Mouse (Mus musculus) forebrain, embryonic 16.5 days (tissue): ENCODE data around the gene Ccnd2. TPM values are rescaled to one million over a fixed set of nuclear protein-coding genes. Genes with fewer than 3 reads are reported as not detected.

Experiments
- ATAC-seq: fragments of 200-750 bp; cut with Nextera tagmentation; 2 replicates; pipeline ENCODE4 v1.8.0; 2017; ENCODE audit warnings: mild to moderate bottlenecking, moderate library complexity
- H3K27ac ChIP-seq: fragments of 300-500 bp; sonication (generic); 2 replicates; pipeline ENCODE4 v1.5.1; 2014; ENCODE audit warnings: low read length, control low read depth
- H3K27me3 ChIP-seq: fragments of 300-500 bp; sonication (generic); replicated peaks from 2 replicates; pipeline ENCODE4 v1.6.1; 2014; ENCODE audit warnings: low read length; ENCODE audit not compliant: control insufficient read depth, insufficient read depth
- H3K36me3 ChIP-seq: fragments of 300-500 bp; sonication (generic); 2 replicates; pipeline ENCODE4 v1.6.1; 2014; ENCODE audit not compliant: control insufficient read depth, insufficient read depth
- H3K4me1 ChIP-seq: fragments of 300-500 bp; sonication (generic); replicated peaks from 2 replicates; pipeline ENCODE4 v1.6.1; 2014; ENCODE audit warnings: low read length; ENCODE audit not compliant: control insufficient read depth, insufficient read depth
- H3K4me2 ChIP-seq: fragments of 300-500 bp; sonication (generic); 2 replicates; pipeline ENCODE4 v1.6.1; 2014; ENCODE audit warnings: mild to moderate bottlenecking, low read length, control low read depth
- H3K4me3 ChIP-seq: fragments of 300-500 bp; sonication (generic); replicated peaks from 2 replicates; pipeline ENCODE4 v1.5.1; 2014; ENCODE audit warnings: mild to moderate bottlenecking, low read length, control low read depth
- H3K9ac ChIP-seq: fragments of 300-500 bp; sonication (generic); replicated peaks from 2 replicates; pipeline ENCODE4 v1.6.1; 2014; ENCODE audit warnings: low read depth, low read length, control low read depth
- H3K9me3 ChIP-seq: fragments of 300-500 bp; sonication (generic); 2 replicates; pipeline ENCODE4 v1.6.1; 2016; ENCODE audit warnings: low read length; ENCODE audit not compliant: control insufficient read depth
- WGBS: fragments of 180-500 bp; shearing (Covaris S2); extraction: QIAGEN DNeasy Blood & Tissue Kit; methylation state at CpG from one replicate; pipeline ENCODE4 v1.1.7; 2014; 5-methylcytosine and 5-hydroxymethylcytosine counted together
- polyA plus RNA-seq: library from polyadenylated mRNA; unstranded; fragments of >200 nt; fragmentation: Nextera tagmentation; extraction: Ambion mirVana; gene quantifications from 2 replicates; pipeline ENCODE4 v1.2.1, GENCODE M21; 2015

Ccnd2 gene
- polyA plus RNA-seq, 1 experiment from 2014 or later: 1,169 TPM

- no peak for ATAC-seq
- no peak overlapping the region for H3K4me2 ChIP-seq
- no peaks in the 10 kb centered on the region for H3K36me3 ChIP-seq
Measured at GRCm38 (mm10) chr6:127122221-127122806, 29.7 kb downstream of the Ccnd2 start.

GRCm38 (mm10) chr6:127114753-127115456, 37.1 kb downstream of the Ccnd2 start:
- 49% methylated on average over 23 of the region's 23 CpGs for WGBS
- Histone ChIP-seq H3K4me3 (no peak overlapping the region), H3K27ac (peak overlapping the region; percentile 25; the same call in 1 of the 2 replicates), H3K4me2 (no peak overlapping the region), H3K4me1 (peaks cover 4% of the 10 kb centered on the region; the same call in 1 of the 2 replicates), H3K9ac (peak overlapping the region; percentile 24; the same call in 1 of the 2 replicates), H3K36me3 (no peaks in the 10 kb centered on the region), H3K27me3 (no peaks in the 10 kb centered on the region), H3K9me3 (no peaks in the 10 kb centered on the region)
- peak; percentile 74 for ATAC-seq

More at GRCm38 (mm10) chr6:127122221-127122806, 29.7 kb downstream of the Ccnd2 start:
- H3K9ac ChIP-seq: no peak overlapping the region
- H3K9me3 ChIP-seq: no peaks in the 10 kb centered on the region
- WGBS: 84% methylated on average over 4 of the region's 4 CpGs
- H3K27ac ChIP-seq: no peak overlapping the region
- H3K4me1 ChIP-seq: no peaks in the 10 kb centered on the region
- no peaks in the 10 kb centered on the region for H3K27me3 ChIP-seq
- H3K4me3 ChIP-seq: no peak overlapping the region

DNA sequence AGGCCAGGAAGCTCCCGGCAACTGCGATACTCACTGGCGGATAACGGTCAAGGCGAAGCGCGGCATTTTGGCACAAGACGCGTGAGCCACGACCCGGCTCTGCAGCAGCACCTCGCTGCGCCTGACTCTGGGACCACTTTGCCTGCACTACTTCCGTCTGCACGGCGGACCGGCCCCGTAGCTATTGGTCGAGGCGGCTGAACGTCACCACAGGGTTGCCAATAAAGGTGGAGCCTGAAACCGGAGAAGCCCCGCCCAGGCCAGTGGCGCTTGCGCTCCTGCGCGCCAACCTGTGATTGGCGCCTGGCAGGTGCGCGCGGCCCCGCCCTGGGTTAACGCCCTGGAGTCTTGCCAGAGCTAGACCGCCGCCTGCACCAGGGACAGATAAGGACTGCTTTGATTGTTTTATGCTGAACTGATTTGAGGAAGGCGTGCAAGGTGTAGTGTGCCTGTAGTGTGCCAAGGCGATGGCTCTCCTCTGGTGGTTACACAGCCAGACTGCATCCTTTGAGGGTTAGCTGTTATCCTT, 42.5 kb downstream of the Ccnd2 start, which contains the start of gene Tigar:
Tigar (minus strand) TSS at position 156 of the 529 bp plus-strand sequence.
- peak within 1 kb of the TSS; percentile 72 for H3K4me2 ChIP-seq
- peak within 1 kb of the TSS; percentile 60 for H3K9ac ChIP-seq
- 0% methylated on average over 37 of the region's 37 CpGs for WGBS
- no peaks in the 10 kb centered on the region for H3K36me3 ChIP-seq
- H3K27me3 ChIP-seq: no peaks in the 10 kb centered on the region
- H3K27ac ChIP-seq: no peak within 1 kb of the TSS
- H3K9me3 ChIP-seq: no peaks in the 10 kb centered on the region
- peaks cover 15% of the 10 kb centered on the region for H3K4me1 ChIP-seq
- peak; percentile 100 for ATAC-seq
- peak within 1 kb of the TSS; percentile 61 for H3K4me3 ChIP-seq

DNA sequence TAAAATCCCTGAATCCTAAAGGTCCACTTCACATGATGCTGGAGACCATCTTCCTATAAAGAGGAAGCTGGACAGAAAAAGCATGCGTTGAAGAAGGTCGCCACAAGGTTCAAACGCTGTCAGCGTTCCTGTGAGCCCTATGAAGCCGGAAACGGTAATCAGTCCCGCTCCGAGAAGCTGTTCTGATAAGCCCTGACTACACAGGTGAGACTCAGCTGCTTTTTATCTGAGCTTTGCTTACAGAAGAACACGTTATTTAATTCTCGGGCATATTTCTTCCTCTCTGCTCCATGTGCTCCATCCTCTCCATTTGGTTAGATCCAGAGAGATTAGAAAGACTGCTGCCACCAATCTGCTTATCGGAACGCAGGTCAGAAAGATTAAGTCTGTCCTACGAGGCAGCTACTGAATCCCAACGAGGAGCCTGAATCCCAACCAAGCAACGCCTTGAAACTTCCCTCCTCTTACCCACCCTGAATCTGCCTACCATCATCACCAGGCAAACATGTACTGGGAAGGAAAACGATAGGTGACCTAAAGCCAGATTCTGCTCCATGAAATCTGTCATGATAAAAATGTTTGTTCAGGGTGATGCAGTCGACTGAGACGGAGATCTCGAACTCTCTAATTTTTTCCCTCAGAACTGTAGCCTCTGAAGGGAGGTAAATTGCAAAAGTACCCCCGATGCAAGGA, 43.5 kb downstream of the Ccnd2 start:
- Histone ChIP-seq H3K27me3 (no peaks in the 10 kb centered on the region), H3K4me3 (peak overlapping the region; percentile 61), H3K27ac (no peak overlapping the region), H3K4me2 (peak overlapping the region; percentile 72), H3K9ac (peak overlapping the region; percentile 60), H3K36me3 (peaks cover under 1% of the 10 kb centered on the region; the same call in 1 of the 2 replicates), H3K9me3 (peaks cover 3% of the 10 kb centered on the region; the same call in 1 of the 2 replicates), H3K4me1 (peaks cover 15% of the 10 kb centered on the region)
- 43% methylated on average over 20 of the region's 20 CpGs for WGBS
- ATAC-seq: no peak

DNA sequence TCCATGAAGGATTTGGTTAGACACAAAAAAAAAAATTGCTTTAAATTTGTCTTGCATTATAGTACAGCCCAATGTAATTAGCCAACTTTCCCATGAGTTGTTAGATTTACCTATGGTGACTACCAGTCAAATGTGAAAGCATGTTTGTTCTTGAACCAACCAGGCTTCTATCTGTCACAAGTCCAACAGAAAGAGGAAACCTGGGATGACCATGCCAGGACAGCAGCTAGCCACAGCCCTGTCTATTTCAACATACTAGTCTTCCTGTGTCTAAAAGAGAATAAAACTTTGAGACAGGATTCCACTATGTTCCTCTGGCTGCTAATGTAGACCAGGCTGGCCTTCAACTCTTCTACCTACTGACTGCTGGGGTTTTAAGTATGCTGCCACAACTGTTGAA, 44.6 kb downstream of the Ccnd2 start:
- Histone ChIP-seq H3K4me3 (no peak overlapping the region), H3K4me1 (peaks cover 15% of the 10 kb centered on the region), H3K9me3 (peaks cover 5% of the 10 kb centered on the region; the same call in 1 of the 2 replicates), H3K27ac (no peak overlapping the region), H3K4me2 (no peak overlapping the region), H3K27me3 (no peaks in the 10 kb centered on the region), H3K36me3 (peaks cover 2% of the 10 kb centered on the region; the same call in 1 of the 2 replicates), H3K9ac (no peak overlapping the region)
- ATAC-seq: no peak

DNA sequence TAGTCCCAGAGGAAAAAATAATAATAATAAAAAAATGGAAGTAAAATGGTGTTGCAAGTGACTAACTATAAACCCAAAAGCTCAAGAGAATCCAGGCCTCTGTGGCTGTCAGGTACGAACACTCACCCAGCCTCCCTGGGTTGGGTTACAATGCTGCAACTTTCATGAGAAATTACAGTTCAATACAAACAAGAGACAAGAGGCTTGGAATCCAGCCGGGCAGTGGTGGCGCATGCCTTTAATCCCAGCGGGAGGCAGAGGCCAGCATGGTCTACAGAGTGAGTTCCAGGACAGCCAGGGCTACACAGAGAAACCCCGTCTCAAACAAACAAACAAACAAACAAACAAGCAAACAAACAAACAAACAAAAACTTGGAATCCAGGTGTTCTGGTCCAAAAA, 45.3 kb downstream of the Ccnd2 start:
- H3K4me1 ChIP-seq: peaks cover 15% of the 10 kb centered on the region
- H3K27me3 ChIP-seq: no peaks in the 10 kb centered on the region
- H3K9me3 ChIP-seq: peaks cover 5% of the 10 kb centered on the region; the same call in 1 of the 2 replicates
- H3K4me3 ChIP-seq: no peak overlapping the region
- H3K36me3 ChIP-seq: peaks cover 2% of the 10 kb centered on the region; the same call in 1 of the 2 replicates
- H3K4me2 ChIP-seq: no peak overlapping the region
- H3K9ac ChIP-seq: no peak overlapping the region
- no peak overlapping the region for H3K27ac ChIP-seq
- ATAC-seq: no peak
- WGBS: 56% methylated on average over 5 of the region's 5 CpGs

DNA sequence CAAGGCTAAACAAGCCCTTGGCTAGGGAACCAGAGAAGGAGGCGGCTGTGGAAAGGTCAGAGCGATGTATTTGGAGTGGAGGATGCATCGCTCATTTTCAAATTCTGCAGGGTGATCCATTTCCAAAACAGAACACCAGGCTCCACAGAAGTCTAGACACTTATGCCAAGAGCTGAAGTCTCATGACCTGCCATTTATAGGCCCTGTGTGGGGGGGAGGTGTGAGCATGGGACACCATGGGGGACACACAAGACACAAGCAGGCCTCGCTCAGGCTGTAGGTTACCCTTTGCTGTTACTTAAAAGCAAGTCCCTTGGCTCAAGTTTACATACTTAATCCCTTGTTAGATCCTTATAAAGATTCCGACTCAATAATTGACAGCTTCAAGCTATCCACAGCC, 45.8 kb downstream of the Ccnd2 start:
- no peak overlapping the region for H3K4me2 ChIP-seq
- ATAC-seq: no peak
- peaks cover 5% of the 10 kb centered on the region; the same call in 1 of the 2 replicates for H3K9me3 ChIP-seq
- WGBS: 82% methylated on average over 5 of the region's 5 CpGs
- H3K4me3 ChIP-seq: no peak overlapping the region
- no peak overlapping the region for H3K27ac ChIP-seq
- H3K27me3 ChIP-seq: no peaks in the 10 kb centered on the region
- H3K36me3 ChIP-seq: peaks cover 3% of the 10 kb centered on the region
- peaks cover 15% of the 10 kb centered on the region for H3K4me1 ChIP-seq
- H3K9ac ChIP-seq: no peak overlapping the region

DNA sequence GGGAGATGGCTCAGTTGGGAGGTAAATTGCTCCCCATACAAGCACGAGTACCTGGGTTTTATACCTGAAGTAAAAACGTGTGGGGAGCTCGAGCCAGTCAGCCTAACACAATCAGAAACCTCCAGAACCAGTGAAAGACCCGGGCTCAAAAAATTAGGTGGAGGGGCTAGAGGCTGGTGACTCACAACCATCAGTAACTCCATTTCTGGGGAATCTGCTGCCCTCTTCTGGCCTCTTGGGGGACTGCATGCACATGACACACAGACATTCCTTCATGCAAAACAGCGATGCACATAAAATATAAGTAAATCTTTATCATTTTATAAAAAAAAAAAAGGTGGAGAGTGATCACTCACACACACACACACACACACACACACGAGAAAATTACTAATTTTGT, 46.9 kb downstream of the Ccnd2 start:
- H3K4me1 ChIP-seq: peaks cover 15% of the 10 kb centered on the region
- H3K27me3 ChIP-seq: no peaks in the 10 kb centered on the region
- no peak for ATAC-seq
- H3K4me2 ChIP-seq: no peak overlapping the region
- WGBS: 70% methylated on average over 6 of the region's 6 CpGs
- H3K9ac ChIP-seq: no peak overlapping the region
- H3K36me3 ChIP-seq: peaks cover 8% of the 10 kb centered on the region
- H3K4me3 ChIP-seq: no peak overlapping the region
- H3K9me3 ChIP-seq: peaks cover 5% of the 10 kb centered on the region; the same call in 1 of the 2 replicates
- H3K27ac ChIP-seq: no peak overlapping the region
